Mouse (Mus musculus) bone marrow macrophage, adult 2 months (primary cell): ENCODE measurements around the gene Rnf157.

Experiments used
- CTCF ChIP-seq: IDR thresholded peaks from 2 replicates; pipeline ENCODE4 v1.5.1; 2012; ENCODE audit warnings: low read depth, mild to moderate bottlenecking, low read length, moderate library complexity
- POLR2A ChIP-seq: IDR thresholded peaks from 2 replicates; pipeline ENCODE4 v1.6.1; 2012; ENCODE audit warnings: mild to moderate bottlenecking, low read depth, low read length, borderline replicate concordance

- TF ChIP-seq POLR2A (no peak), CTCF (no peak)
Observed at GRCm38 (mm10) chr11:116290556-116290955, 122.3 kb downstream of the Rnf157 start.
